Mouse (Mus musculus) MEL (cell line): ENCODE results near the gene Rhobtb3.

Source experiments
- GABPA ChIP-seq: IDR thresholded peaks from 2 replicates; pipeline ENCODE4 v1.6.1; 2012; ENCODE audit warnings: low read depth, mild to moderate bottlenecking, inconsistent platforms, low read length, improper control_type of control experiment, moderate library complexity
- GATA1 ChIP-seq: IDR thresholded peaks from 2 replicates; pipeline ENCODE4 v1.6.1; 2011; ENCODE audit warnings: low read depth, low read length, improper control_type of control experiment
- POLR2A ChIP-seq, 2 experiments: IDR thresholded peaks; 2 replicates each; pipeline ENCODE4 v1.6.1; 2011 to 2012; ENCODE audit warnings: low read length in 2 of 2, mild to moderate bottlenecking in 2 of 2, control low read depth in 1 of 2, improper control_type of control experiment in 1 of 2, low read depth in 1 of 2, moderate library complexity in 1 of 2; ENCODE audit not compliant: control insufficient read depth in 1 of 2, insufficient read depth in 1 of 2, poor library complexity in 1 of 2

- TF ChIP-seq GATA1, result no peak
- no peak for TF ChIP-seq GABPA
- TF ChIP-seq POLR2A (IDR thresholded peaks at IDR 0.05; ENCODE audit: control insufficient read depth in 1 of 2, insufficient read depth in 1 of 2, low read depth in 1 of 2, low read length in 2 of 2, poor library complexity in 1 of 2), result no peak
Measured at GRCm38 (mm10) chr13:75950295-75950694, 6.6 kb upstream of the Rhobtb3 start.
